Mouse (Mus musculus) neural tube, embryonic 12.5 days (tissue): Measurements from ENCODE around the gene Filip1. TPM values are rescaled to one million over a fixed set of nuclear protein-coding genes. Genes with fewer than 3 reads are reported as not detected.

ENCODE experiments used
- ATAC-seq: fragments of 200-750 bp; cut with Nextera tagmentation; 2 replicates; pipeline ENCODE4 v1.8.0; 2017; ENCODE audit warnings: low read depth, mild to moderate bottlenecking, moderate TSS enrichment, moderate library complexity; ENCODE audit not compliant: low FRiP score
- H3K27ac ChIP-seq: fragments of 300-500 bp; sonication (generic); 2 replicates; pipeline ENCODE4 v1.5.1; 2016
- H3K27me3 ChIP-seq: fragments of 300-500 bp; sonication (generic); replicated peaks from 2 replicates; pipeline ENCODE4 v1.6.1; 2016; ENCODE audit warnings: mild to moderate bottlenecking
- H3K36me3 ChIP-seq: fragments of 300-500 bp; sonication (generic); 2 replicates; pipeline ENCODE4 v1.6.1; 2016; ENCODE audit warnings: mild to moderate bottlenecking
- H3K4me1 ChIP-seq: fragments of 300-500 bp; sonication (generic); 2 replicates; pipeline ENCODE4 v1.6.1; 2016
- H3K4me2 ChIP-seq: fragments of 300-500 bp; sonication (generic); replicated peaks from 2 replicates; pipeline ENCODE4 v1.6.1; 2016; ENCODE audit warnings: mild to moderate bottlenecking
- H3K4me3 ChIP-seq: fragments of 300-500 bp; sonication (generic); 2 replicates; pipeline ENCODE4 v1.5.1; 2016
- H3K9ac ChIP-seq: fragments of 300-500 bp; sonication (generic); 2 replicates; pipeline ENCODE4 v1.6.1; 2016; ENCODE audit warnings: mild to moderate bottlenecking
- H3K9me3 ChIP-seq: fragments of 300-500 bp; sonication (generic); 2 replicates; pipeline ENCODE4 v1.6.1; 2016; ENCODE audit warnings: mild to moderate bottlenecking
- WGBS: fragments of 180-500 bp; shearing (Covaris S2); methylation state at CpG from one replicate; pipeline ENCODE4 v1.1.7; 2016; 5-methylcytosine and 5-hydroxymethylcytosine counted together
- polyA plus RNA-seq: library from polyadenylated mRNA; unstranded; fragments of >200 nt; fragmentation: Nextera tagmentation; extraction: Ambion mirVana; gene quantifications from 2 replicates; pipeline ENCODE4 v1.2.1, GENCODE M21; 2016

Filip1 gene
- polyA plus RNA-seq, 1 experiment from 2014 or later: 3.5 TPM

- Histone ChIP-seq H3K27me3 (no peaks in the 10 kb centered on the region), H3K4me2 (peak overlapping the region; percentile 52), H3K9ac (0 out of 2 replicates have a peak overlapping the region, but pooled peaks have one; percentile 26), H3K36me3 (no peaks in the 10 kb centered on the region), H3K4me3 (peak overlapping the region; percentile 11; the same call in 1 of the 2 replicates), H3K4me1 (peaks cover 5% of the 10 kb centered on the region; the same call in 1 of the 2 replicates), H3K27ac (no peak overlapping the region), H3K9me3 (no peaks in the 10 kb centered on the region)
- WGBS: 12% methylated on average over 13 of the region's 13 CpGs
- no peak for ATAC-seq
Measured at GRCm38 (mm10) chr9:79977549-79977971, 35.1 kb downstream of the Filip1 start.

- 73% methylated on average over 8 of the region's 8 CpGs for WGBS
Measured at GRCm38 (mm10) chr9:79976789-79977188, 35.9 kb downstream of the Filip1 start.

GRCm38 (mm10) chr9:79975121-79975520, 37.5 kb downstream of the Filip1 start:
- Histone ChIP-seq H3K4me3 (no peak overlapping the region), H3K36me3 (no peaks in the 10 kb centered on the region), H3K27me3 (no peaks in the 10 kb centered on the region), H3K9me3 (no peaks in the 10 kb centered on the region), H3K27ac (no peak overlapping the region), H3K4me1 (peaks cover 5% of the 10 kb centered on the region; the same call in 1 of the 2 replicates), H3K9ac (no peak overlapping the region), H3K4me2 (no peak overlapping the region)
- ATAC-seq: no peak
- 79% methylated on average over 5 of the region's 5 CpGs for WGBS

More at GRCm38 (mm10) chr9:79976789-79977188, 35.9 kb downstream of the Filip1 start:
- no peak overlapping the region for H3K4me2 ChIP-seq
- no peak overlapping the region for H3K9ac ChIP-seq
- no peak overlapping the region for H3K4me3 ChIP-seq
- peaks cover 5% of the 10 kb centered on the region; the same call in 1 of the 2 replicates for H3K4me1 ChIP-seq
- no peaks in the 10 kb centered on the region for H3K36me3 ChIP-seq
- no peak overlapping the region for H3K27ac ChIP-seq
- no peaks in the 10 kb centered on the region for H3K27me3 ChIP-seq
- no peaks in the 10 kb centered on the region for H3K9me3 ChIP-seq
- ATAC-seq: no peak

- 93% methylated on average over 8 of the region's 8 CpGs for WGBS
- no peak for ATAC-seq
- no peak overlapping the region for H3K4me2 ChIP-seq
- H3K36me3 ChIP-seq: no peaks in the 10 kb centered on the region
- peaks cover 5% of the 10 kb centered on the region; the same call in 1 of the 2 replicates for H3K4me1 ChIP-seq
- H3K9me3 ChIP-seq: no peaks in the 10 kb centered on the region
- H3K27me3 ChIP-seq: no peaks in the 10 kb centered on the region
- no peak overlapping the region for H3K4me3 ChIP-seq
- no peak overlapping the region for H3K9ac ChIP-seq
- no peak overlapping the region for H3K27ac ChIP-seq
Measured at GRCm38 (mm10) chr9:79973582-79973981, 39.1 kb downstream of the Filip1 start.

- Histone ChIP-seq H3K4me1 (peaks cover 4% of the 10 kb centered on the region; the same call in 1 of the 2 replicates), H3K36me3 (no peaks in the 10 kb centered on the region), H3K9me3 (no peaks in the 10 kb centered on the region), H3K9ac (no peak overlapping the region), H3K27ac (no peak overlapping the region), H3K4me2 (no peak overlapping the region), H3K27me3 (no peaks in the 10 kb centered on the region), H3K4me3 (no peak overlapping the region)
- no peak for ATAC-seq
- 91% methylated on average over 6 of the region's 6 CpGs for WGBS
Measured at GRCm38 (mm10) chr9:79972705-79973104, 39.9 kb downstream of the Filip1 start.

GRCm38 (mm10) chr9:79971619-79972018, 41.0 kb downstream of the Filip1 start:
- ATAC-seq: no peak
- Histone ChIP-seq H3K9me3 (no peaks in the 10 kb centered on the region), H3K4me1 (no peaks in the 10 kb centered on the region), H3K4me3 (no peak overlapping the region), H3K9ac (no peak overlapping the region), H3K27ac (no peak overlapping the region), H3K36me3 (no peaks in the 10 kb centered on the region), H3K4me2 (no peak overlapping the region), H3K27me3 (no peaks in the 10 kb centered on the region)
- 82% methylated on average over 6 of the region's 6 CpGs for WGBS

- no peaks in the 10 kb centered on the region for H3K36me3 ChIP-seq
- H3K4me1 ChIP-seq: no peaks in the 10 kb centered on the region
- H3K27ac ChIP-seq: no peak overlapping the region
- no peaks in the 10 kb centered on the region for H3K9me3 ChIP-seq
- no peaks in the 10 kb centered on the region for H3K27me3 ChIP-seq
- H3K9ac ChIP-seq: no peak overlapping the region
- H3K4me2 ChIP-seq: no peak overlapping the region
- no peak overlapping the region for H3K4me3 ChIP-seq
- 69% methylated on average over 8 of the region's 8 CpGs for WGBS
- no peak for ATAC-seq
Measured at GRCm38 (mm10) chr9:79970659-79971118, 42.0 kb downstream of the Filip1 start.

- Histone ChIP-seq H3K9me3 (no peaks in the 10 kb centered on the region), H3K4me2 (no peak overlapping the region), H3K4me1 (no peaks in the 10 kb centered on the region), H3K27me3 (no peaks in the 10 kb centered on the region), H3K4me3 (no peak overlapping the region), H3K27ac (no peak overlapping the region), H3K9ac (no peak overlapping the region), H3K36me3 (no peaks in the 10 kb centered on the region)
- no peak for ATAC-seq
- WGBS: 85% methylated on average over 4 of the region's 4 CpGs
Measured at GRCm38 (mm10) chr9:79969544-79969943, 43.1 kb downstream of the Filip1 start.

GRCm38 (mm10) chr9:79966711-79967487, 45.8 kb downstream of the Filip1 start:
- ATAC-seq: no peak
- H3K4me1 ChIP-seq: no peaks in the 10 kb centered on the region
- H3K36me3 ChIP-seq: no peaks in the 10 kb centered on the region
- no peaks in the 10 kb centered on the region for H3K9me3 ChIP-seq
- H3K27ac ChIP-seq: no peak overlapping the region
- WGBS: 85% methylated on average over 12 of the region's 12 CpGs
- H3K9ac ChIP-seq: no peak overlapping the region
- H3K4me3 ChIP-seq: no peak overlapping the region
- H3K27me3 ChIP-seq: no peaks in the 10 kb centered on the region
- H3K4me2 ChIP-seq: no peak overlapping the region

GRCm38 (mm10) chr9:79965600-79966392, 46.9 kb downstream of the Filip1 start:
- Histone ChIP-seq H3K4me2 (no peak overlapping the region), H3K9ac (no peak overlapping the region), H3K4me1 (no peaks in the 10 kb centered on the region), H3K27me3 (no peaks in the 10 kb centered on the region), H3K4me3 (no peak overlapping the region), H3K9me3 (no peaks in the 10 kb centered on the region), H3K27ac (no peak overlapping the region), H3K36me3 (no peaks in the 10 kb centered on the region)
- WGBS: 79% methylated on average over 14 of the region's 14 CpGs
- ATAC-seq: no peak

- H3K36me3 ChIP-seq: no peaks in the 10 kb centered on the region
- H3K27ac ChIP-seq: no peak overlapping the region
- WGBS: 85% methylated on average over 5 of the region's 5 CpGs
- ATAC-seq: no peak
- H3K27me3 ChIP-seq: no peaks in the 10 kb centered on the region
- H3K4me1 ChIP-seq: no peaks in the 10 kb centered on the region
- no peak overlapping the region for H3K4me3 ChIP-seq
- H3K9me3 ChIP-seq: no peaks in the 10 kb centered on the region
- no peak overlapping the region for H3K4me2 ChIP-seq
- H3K9ac ChIP-seq: no peak overlapping the region
Measured at GRCm38 (mm10) chr9:79965003-79965402, 47.6 kb downstream of the Filip1 start.

- H3K4me3 ChIP-seq: no peak overlapping the region
- no peaks in the 10 kb centered on the region for H3K4me1 ChIP-seq
- H3K36me3 ChIP-seq: no peaks in the 10 kb centered on the region
- no peak overlapping the region for H3K4me2 ChIP-seq
- 69% methylated on average over 16 of the region's 16 CpGs for WGBS
- H3K27ac ChIP-seq: no peak overlapping the region
- no peak overlapping the region for H3K9ac ChIP-seq
- no peaks in the 10 kb centered on the region for H3K9me3 ChIP-seq
- peak; percentile 81; the same call in 1 of the 2 replicates for ATAC-seq
- no peaks in the 10 kb centered on the region for H3K27me3 ChIP-seq
Measured at GRCm38 (mm10) chr9:79961630-79962285, 50.9 kb downstream of the Filip1 start.
